Mouse (Mus musculus) megakaryocyte, adult 5-6 weeks (primary cell): ENCODE measurements around the gene Mfrp. TPM values are rescaled to one million over a fixed set of nuclear protein-coding genes. Genes with fewer than 3 reads are reported as not detected.
A peak's percentile ranks its signal among the peaks of the same experiment; 100 is the strongest.

Experiments used
- ATAC-seq: 2 replicates; pipeline ENCODE4 v1.8.0; 2016; ENCODE audit warnings: mild to moderate bottlenecking, inconsistent platforms; ENCODE audit not compliant: poor library complexity, severe bottlenecking
- total RNA-seq, 2 experiments: library from RNA; stranded (forward) in 1 of 2; stranded (reverse) in 1 of 2; fragments of 153-499, 151-499 nt in 1 of 2; fragments of 221-1000, 200-1000 nt in 1 of 2; gene quantifications; 2 replicates each; pipeline versions ENCODE4 v1.2.3 to v1.2.4; 2015 to 2017

The Mfrp gene
- total RNA-seq, 2 experiments from 2014 or later = not detected

DNA sequence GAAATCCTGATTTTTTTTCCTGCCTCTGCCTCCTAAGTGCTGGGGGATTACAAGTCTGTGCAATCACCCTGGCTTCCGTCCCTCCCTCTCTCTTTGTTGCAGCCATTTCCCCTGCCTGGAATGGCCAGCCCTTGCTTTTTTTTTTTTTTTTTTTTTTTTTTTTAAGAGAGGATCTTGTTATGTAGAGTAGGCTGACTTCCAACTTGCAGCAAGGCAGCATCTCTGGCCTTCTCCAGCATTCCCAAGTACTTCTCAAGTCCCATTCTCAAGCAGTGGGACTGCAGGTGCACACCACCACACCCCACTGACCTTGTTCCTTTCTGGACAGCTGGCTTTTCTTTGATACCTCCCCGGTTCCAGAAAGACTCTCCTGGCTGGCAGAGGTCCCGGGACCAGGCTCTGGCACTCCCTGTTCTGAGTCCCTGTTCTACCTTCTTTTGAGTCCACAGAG, 25.8 kb downstream of the Mfrp start:
- no peak for ATAC-seq

DNA sequence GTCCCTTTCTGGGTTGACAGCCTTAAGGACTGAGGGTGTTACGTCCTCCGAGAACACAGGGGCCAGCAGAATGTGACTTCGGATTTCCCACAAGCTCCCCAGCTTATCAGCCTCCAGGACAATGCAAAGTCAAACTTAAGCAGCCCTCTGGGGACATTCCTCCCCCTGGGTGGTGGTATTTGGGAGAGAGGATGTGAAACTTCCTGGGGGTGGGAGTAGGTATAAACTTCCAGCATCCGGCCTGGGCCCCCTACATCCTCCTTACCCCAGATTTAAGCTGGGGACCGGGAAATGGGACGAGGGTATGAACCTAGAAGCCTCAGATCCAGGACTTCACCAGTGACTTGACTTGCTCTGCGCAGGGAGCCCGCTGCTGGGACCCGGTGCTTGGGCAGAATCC, 28.1 kb downstream of the Mfrp start:
- ATAC-seq = no peak

DNA sequence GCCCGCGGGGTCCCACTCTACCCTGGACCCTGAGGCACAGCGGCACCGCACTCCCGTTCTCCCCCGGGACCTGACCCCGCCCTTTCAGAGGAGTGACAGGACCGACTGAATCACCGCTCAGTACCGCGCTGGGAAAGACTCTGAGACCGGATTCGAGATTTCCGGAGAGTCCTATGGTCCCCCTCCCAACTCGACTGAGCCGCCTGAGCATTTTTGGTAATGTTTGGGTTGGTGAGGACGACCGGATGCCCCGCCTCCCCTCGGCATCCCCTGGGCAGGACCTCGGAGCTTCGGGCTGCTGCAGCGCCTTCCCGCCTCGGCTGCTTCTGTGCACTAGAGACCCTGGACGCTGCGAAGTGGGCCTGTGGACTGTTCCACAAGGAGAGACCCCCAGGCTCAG, 28.5 kb downstream of the Mfrp start:
- ATAC-seq = peak; percentile 49

DNA sequence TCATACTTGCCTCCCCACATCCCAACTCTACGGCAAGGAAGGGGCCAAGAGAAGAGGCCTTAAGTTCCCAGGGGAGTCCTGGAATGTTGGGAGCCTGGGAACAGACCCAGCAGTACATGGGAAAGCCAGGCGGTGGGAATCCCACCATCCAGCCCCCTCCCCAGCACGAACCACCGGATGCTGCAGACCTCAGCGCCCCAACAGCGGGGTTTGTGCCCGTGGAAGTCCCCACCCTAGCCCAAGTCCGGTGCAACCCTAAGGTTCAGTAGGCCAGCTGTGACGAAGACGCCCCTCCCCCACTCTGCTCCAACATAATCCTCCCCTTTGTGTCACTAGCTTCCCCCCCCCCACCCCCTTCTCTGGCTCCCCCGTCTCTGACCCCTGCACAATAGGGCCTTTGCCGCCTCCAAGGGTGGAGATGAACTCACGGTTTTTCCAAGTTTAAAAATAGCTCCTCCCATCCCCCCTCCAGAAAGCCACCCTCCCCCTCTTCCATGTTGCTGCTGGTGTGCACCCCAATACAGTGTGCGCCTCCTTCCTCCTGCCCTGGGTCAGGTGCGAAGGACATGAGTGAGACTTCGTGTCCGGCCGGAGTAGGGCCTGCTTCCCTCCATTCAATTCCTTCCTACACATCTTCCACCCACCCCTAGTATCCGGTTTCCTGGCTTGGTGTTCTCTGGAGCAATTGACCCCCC, 29.2 kb downstream of the Mfrp start:
- no peak for ATAC-seq

DNA sequence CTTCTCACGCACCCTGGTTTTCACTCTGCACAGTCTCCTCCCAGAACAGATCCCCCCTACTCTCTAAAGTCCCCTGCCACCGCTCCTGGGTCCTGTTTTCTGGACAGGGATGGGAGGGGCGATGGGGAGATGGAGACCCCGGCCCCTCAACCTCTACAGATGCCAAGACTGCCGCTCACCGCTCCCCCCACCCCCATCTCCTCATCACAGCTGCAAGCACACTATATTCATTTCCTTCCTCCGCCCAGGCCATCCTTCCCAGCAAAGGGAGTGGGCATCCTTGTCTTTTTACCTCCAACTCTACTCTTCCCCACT, 29.7 kb downstream of the Mfrp start:
- ATAC-seq = no peak

DNA sequence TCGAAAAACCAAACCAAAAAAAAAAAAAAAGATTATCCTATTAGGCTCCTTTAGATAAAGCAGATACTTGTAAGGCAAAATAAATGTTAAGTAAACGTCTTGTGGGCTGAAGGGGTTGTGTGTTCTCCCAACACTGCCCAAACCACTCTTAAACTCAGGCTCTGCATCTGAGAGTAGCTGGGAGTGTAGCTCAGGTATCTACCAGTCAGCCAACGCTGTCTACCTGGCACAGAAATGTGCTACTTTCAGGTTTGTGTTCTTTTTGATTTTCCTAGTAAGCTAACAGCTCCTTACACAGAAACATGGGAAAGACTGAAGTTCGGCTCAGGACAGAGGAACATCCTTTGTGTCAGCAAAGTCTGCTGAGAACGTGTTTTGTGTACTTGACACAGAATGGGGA, 30.7 kb downstream of the Mfrp start:
- no peak for ATAC-seq

DNA sequence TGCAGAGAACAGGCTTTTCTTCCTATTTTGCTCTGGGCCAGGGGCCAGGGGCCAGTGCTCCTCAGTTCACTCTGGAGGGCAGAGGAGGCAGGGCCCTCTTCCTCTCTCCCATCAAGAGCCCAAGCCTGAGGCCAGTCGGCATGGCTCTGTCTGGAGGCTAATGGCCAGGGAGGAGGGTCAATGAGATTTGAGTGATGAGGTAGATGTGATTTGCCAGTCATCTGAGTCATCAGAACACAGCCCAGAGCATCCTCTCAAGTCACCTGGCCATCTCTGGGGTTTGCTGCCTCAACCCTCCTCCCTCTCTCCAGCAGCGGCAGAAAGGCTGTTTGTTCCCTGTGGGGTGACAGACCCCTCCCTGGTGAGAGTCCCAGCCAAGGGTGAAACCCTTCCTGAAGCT, 31.8 kb downstream of the Mfrp start:
- no peak for ATAC-seq

DNA sequence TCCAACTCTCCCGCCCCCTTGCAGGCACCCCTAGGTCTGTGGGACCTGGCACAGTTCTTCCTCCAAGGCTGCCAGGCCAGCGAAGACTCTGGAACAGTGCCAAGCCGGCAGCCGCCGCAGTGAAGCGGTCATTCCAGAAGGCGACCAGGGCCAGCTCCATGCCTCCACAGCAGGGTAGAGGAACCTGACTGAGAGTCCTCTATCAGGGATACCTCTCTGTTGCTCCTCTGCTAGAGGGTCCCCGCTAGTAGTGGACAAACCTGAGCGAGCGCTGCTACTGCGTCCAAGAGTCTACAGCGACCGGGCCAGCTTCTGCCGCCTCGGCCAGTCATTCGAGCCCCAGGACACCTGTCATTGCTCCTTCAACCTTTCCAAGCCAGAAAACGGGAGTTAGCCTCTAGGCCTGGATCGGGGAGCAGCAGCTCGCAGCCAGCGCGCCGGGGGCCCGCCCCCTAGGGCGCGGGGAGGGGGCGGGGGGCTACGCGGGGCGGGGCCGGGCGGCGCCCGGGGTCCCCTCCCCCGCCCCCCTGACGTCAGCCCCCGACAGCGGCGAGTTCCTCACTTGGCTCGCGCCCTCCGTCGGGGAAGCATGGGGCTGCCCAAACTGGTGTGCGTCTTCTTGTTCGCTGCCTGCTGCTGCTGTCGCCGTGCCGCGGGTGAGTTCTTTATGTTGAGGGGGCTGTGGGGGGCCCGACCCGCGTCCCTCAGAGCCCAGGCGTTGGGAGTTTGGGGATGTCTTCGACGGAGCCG, 32.7 kb downstream of the Mfrp start, which contains the start of gene Mcam:
Mcam (plus strand) TSS at position 369 of the 750 bp plus-strand sequence.
- ATAC-seq = peak; percentile 17; the same call in 1 of the 2 replicates

DNA sequence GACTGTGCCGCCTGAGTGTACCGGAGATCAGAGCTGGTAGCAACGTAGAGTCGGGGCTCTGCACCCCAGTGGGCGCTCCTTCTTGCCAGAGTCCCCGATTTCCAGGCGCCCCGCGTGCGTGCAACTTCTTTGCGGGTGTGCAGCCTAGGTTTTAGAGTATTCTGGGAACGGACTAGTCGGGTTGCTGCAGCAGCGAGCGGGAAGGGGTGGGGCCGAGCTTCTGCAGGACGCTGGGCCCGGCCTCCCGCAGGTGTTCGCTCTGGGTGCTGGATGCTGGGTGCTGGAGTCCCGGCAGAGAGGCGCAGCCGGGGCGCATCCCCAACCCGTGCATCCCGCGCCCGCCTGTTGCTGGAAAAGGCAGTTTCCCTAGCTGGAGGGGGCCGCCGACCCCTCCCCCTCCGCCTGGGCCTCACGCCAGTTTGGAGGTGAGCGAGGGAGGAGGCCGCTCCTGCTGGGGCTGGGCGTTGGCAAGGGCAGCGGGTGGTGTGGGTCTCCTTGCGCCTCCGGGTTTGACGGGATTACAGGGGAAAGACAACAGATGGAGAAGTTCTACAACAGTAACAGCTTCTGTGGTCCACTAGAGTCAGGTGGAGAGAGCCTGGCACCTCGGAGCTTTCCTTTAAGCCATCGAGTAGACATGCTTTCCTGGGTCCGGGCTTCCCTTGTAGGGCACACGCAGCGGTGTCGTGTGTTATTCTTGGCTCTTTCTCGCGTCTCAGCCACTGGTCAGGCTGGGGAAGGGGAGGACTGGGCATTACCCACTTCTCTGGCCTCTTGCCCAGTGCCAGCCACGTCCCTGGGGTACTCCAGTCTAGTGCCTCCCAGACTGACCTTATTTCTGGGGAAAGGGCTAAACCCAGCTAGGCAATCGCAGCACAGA, 33.6 kb downstream of the Mfrp start:
- ATAC-seq = peak; percentile 36; the same call in 1 of the 2 replicates

DNA sequence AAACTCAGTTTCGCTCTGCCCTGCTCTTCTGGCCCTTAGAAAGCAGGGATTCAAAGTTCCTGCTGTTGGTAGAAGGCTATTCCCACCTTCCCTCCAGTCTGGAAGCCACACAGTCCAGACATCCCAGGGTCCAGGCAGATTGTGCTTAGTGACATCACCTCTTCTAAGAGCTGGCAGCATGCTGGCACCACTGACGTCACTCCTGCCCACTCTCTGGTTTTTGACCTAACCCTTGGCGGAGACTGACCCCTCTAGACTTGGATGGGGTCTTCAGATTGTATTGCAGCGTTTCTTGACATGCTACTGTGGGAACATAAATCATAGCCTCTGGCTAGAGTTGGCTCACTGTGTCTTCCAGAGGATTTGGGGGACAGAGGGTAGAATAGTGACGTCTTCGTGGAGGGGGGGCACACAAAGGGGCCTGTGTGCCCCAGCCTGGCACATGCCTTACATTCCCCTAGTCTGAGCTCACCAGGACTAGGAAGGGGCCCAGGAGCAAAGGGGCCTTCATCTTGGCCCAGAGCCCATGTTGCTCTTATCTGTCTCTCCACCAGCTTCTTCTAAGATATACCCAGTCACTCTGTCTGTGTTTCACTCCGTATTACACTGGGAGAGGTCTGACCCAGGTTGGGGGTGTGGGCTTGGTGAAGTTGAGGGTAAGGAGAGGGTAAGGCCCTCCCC, 34.3 kb downstream of the Mfrp start:
- no peak for ATAC-seq

DNA sequence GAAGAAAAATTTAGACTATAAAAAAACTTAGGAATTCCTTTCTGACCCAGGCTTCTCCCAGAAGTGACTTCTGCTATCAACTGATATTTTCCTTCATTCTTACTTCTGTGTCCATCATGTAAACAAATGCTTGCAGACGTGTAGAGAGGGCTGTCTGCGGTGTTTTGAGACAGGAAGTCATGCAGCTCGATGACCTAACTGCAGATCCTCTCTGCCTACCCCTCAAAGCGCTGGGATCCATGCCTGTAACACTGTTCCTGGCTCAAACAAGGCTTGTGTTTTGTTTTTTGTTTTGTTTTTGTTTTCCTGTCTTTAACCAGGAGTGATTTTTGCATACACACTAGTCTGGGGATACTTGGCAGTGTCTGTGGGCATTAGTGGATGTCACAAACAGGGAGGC, 36.3 kb downstream of the Mfrp start:
- no peak for ATAC-seq

DNA sequence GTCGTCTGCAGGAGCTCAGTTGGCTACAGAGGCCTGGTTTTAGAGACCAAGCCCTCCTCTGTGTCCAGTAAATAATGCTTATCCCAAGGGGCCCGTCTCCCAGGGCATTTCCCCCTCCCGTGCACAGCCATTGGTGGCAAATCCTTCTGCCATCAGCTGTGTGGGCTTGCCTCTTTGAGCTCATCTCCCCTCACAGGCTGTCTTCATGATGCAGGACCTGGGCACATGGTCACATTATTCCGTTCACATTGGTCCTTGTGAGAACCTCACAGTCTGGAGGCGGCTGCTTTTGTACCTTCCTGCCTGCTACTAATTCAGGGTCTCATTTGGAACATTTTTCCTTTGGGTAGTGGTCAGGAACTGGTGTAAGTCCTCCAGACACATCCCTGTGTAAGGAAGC, 40.4 kb downstream of the Mfrp start:
- ATAC-seq = no peak

DNA sequence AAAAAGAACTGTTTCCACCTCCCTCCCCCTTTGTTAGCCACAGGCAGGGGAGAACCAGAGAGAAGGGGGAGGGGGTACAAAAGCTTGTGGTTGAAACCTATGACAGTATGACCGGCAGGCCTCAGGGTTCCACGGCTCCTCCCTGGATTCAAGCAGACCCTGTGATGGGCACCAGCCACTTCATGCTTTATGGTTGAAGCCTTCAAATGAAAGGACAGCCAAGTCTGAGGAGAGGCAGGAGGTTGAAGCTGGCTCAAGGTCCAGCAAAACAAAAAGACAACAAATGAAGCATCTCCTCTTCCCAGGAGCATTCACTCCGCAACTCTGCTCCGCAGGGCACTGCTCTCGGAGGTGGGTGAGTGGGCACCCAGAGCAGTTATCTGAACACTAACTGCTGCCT, 41.9 kb downstream of the Mfrp start:
- no peak for ATAC-seq

DNA sequence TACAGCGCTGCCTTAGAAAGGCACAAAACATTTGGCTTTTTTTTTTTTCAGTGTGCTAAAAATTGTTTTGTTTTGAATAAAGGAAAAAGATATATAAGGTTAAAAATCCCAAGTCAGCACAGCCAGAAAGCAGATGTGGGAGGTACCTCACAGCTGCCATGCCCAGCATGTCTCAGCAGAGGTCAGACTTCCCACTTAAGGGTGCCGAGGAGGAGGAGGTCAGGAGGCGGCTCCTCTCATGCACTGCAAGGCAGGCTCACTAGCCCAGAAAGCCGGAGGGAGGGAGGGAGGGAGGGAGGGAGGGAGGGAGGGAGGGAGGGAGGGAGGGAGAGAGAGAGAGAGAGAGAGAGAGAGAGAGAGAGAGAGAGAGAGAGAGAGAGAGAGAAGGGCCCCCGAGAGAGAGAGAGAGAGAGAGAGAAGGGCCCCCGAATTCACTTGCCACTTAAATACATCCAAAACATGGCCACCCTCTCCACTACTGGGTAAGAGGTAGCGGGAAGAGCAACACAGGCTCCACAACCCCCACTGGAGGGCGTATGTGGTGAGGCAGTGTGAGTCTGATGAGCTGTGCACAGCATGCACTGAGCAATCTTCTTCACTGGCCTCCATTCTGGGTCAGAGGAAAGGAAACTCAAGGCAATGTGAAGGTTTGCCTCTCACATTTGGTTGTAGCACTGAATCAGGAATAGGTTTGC, 42.6 kb downstream of the Mfrp start:
- no peak for ATAC-seq

DNA sequence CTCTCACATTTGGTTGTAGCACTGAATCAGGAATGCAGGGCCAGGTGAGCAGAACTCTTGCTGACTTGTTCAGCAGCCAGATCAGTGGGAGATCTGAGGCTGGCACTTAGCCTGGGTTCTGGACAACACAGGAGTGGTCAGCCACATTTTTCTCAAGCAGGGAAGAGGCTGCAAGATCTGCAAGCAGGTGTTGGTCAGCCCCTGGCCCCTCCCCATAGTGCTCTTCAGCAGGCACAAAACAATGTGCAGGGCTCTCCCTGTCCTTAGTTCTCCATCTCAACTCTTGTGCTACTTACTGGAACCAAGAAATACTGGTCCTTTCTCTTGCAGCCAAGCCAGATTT, 43.2 kb downstream of the Mfrp start:
- no peak for ATAC-seq

DNA sequence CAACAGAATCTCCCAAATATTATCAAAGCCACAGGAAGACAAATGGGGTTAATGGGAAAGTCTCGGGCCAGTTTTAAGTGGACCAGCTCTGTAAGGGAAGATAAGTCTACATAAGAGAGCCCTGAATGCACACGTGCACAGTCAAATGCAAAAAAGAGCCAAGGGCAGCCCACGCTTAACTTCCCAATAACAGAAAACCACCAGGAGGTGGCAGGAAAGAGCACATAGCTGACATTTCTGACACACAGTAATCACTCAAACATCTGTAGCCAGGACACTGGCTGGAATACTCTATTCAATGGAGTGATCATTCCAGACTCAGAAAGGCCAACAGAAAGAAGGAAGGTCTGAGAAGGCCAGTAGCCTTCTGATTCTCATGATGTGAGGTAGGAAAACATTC, 45.8 kb downstream of the Mfrp start:
- 0 out of 2 replicates have a peak, but pooled peaks have one; percentile 45 for ATAC-seq
